Mouse (Mus musculus) liver, embryonic 18 days (tissue): Measurements from ENCODE around the gene Gm13288. TPM values are rescaled to one million over a fixed set of nuclear protein-coding genes. Genes with fewer than 3 reads are reported as not detected.

Source experiments
- polyA plus RNA-seq: library from polyadenylated mRNA; depleted of rRNA; stranded (reverse); fragments of >200 nt; gene quantifications from 2 replicates; pipeline ENCODE4 v1.2.3, GENCODE M21; 2012; rRNA removed

The Gm13288 gene
- 0.02 TPM in 1 of 2 replicates, not detected in the other for polyA plus RNA-seq

GRCm38 (mm10) chr4:88805231-88805630 lies at the start of gene Gm13288:
Gene Gm13288 (plus strand): TSS chr4:88805531.

GRCm38 (mm10) chr4:88759610-88760268 lies 45.6 kb upstream of the Gm13288 start, which contains the start of gene Gm13283:
Gene Gm13283 (plus strand): TSS chr4:88760119.

GRCm38 (mm10) chr4:88773534-88773933 lies 31.8 kb upstream of the Gm13288 start, which contains the start of gene Gm13290:
Gene Gm13290 (plus strand): TSS chr4:88773834.

GRCm38 (mm10) chr4:88776622-88777021 lies 28.7 kb upstream of the Gm13288 start, which contains the start of gene Gm13289:
Gene Gm13289 (plus strand): TSS chr4:88776922.

GRCm38 (mm10) chr4:88779550-88779949 lies 25.8 kb upstream of the Gm13288 start, which contains the start of gene Gm13272:
Gene Gm13272 (plus strand): TSS chr4:88779850.

GRCm38 (mm10) chr4:88781831-88782230 lies 23.5 kb upstream of the Gm13288 start, which contains the start of gene Ifnz:
Gene Ifnz (plus strand): TSS chr4:88782131.

GRCm38 (mm10) chr4:88785409-88785808 lies 19.9 kb upstream of the Gm13288 start, which contains the start of gene Gm13276:
Gene Gm13276 (plus strand): TSS chr4:88785709.

GRCm38 (mm10) chr4:88788402-88788801 lies 16.9 kb upstream of the Gm13288 start, which contains the start of gene Gm13277:
Gene Gm13277 (plus strand): TSS chr4:88788632.

GRCm38 (mm10) chr4:88791250-88791649 lies 14.1 kb upstream of the Gm13288 start, which contains the start of gene Gm13278:
Gene Gm13278 (plus strand): TSS chr4:88791550.

GRCm38 (mm10) chr4:88793936-88794675 lies 11.2 kb upstream of the Gm13288 start, which contains the start of gene Gm13275:
Gene Gm13275 (plus strand): TSS chr4:88794487.

GRCm38 (mm10) chr4:88797097-88797496 lies 8.2 kb upstream of the Gm13288 start, which contains the start of gene Gm13279:
Gene Gm13279 (plus strand): TSS chr4:88797397.

GRCm38 (mm10) chr4:88799365-88799764 lies 6.0 kb upstream of the Gm13288 start, which contains the start of gene Gm13285:
Gene Gm13285 (plus strand): TSS chr4:88799665.

GRCm38 (mm10) chr4:88802954-88803353 lies 2.4 kb upstream of the Gm13288 start, which contains the start of gene Gm13287:
Gene Gm13287 (plus strand): TSS chr4:88803254.

GRCm38 (mm10) chr4:88815928-88816327 lies 10.6 kb downstream of the Gm13288 start, which contains the start of gene Ifna7:
Gene Ifna7 (plus strand): TSS chr4:88816228.

GRCm38 (mm10) chr4:88819659-88820058 lies 14.3 kb downstream of the Gm13288 start, which contains the start of gene Ifna11:
Gene Ifna11 (plus strand): TSS chr4:88819959.

GRCm38 (mm10) chr4:88827116-88827515 lies 21.8 kb downstream of the Gm13288 start, which contains the start of gene Ifna6:
Gene Ifna6 (plus strand): TSS chr4:88827416.

GRCm38 (mm10) chr4:88835225-88835624 lies 29.9 kb downstream of the Gm13288 start, which contains the start of gene Ifna5:
Gene Ifna5 (plus strand): TSS chr4:88835525.

GRCm38 (mm10) chr4:88841438-88841911 lies 36.1 kb downstream of the Gm13288 start, which contains the start of gene Ifna4:
Gene Ifna4 (plus strand): TSS chr4:88841861.

GRCm38 (mm10) chr4:88849698-88850097 lies 44.4 kb downstream of the Gm13288 start, which contains the start of gene Ifna1:
Gene Ifna1 (plus strand): TSS chr4:88850087.

